Mouse (Mus musculus) kidney, adult 2 months (tissue): ENCODE results near the gene Slc9a9. TPM values are rescaled to one million over a fixed set of nuclear protein-coding genes. Genes with fewer than 3 reads are reported as not detected.

Experiments used
- DNase-seq: peaks from one replicate; pipeline ENCODE4 v3.0.0; 2021
- H3K27ac ChIP-seq: fragments of 200-500 bp; 2 replicates; pipeline ENCODE4 v1.5.1; 2012; ENCODE audit warnings: low read depth, low read length, control low read depth, inconsistent platforms; ENCODE audit not compliant: insufficient read depth
- H3K27me3 ChIP-seq: fragments of 200-500 bp; replicated peaks from 2 replicates; pipeline ENCODE4 v1.6.1; 2012; ENCODE audit warnings: mild to moderate bottlenecking, moderate library complexity, low read length, inconsistent platforms; ENCODE audit not compliant: control insufficient read depth, insufficient read depth
- H3K36me3 ChIP-seq: fragments of 200-500 bp; 2 replicates; pipeline ENCODE4 v1.6.1; 2012; ENCODE audit warnings: mild to moderate bottlenecking, moderate library complexity, low read length, inconsistent platforms; ENCODE audit not compliant: control insufficient read depth, insufficient read depth
- H3K4me1 ChIP-seq: fragments of 200-500 bp; 2 replicates; pipeline ENCODE4 v1.6.1; 2011; ENCODE audit warnings: low read length; ENCODE audit not compliant: control insufficient read depth, insufficient read depth
- H3K4me3 ChIP-seq: fragments of 200-500 bp; 2 replicates; pipeline ENCODE4 v1.5.1; 2011; ENCODE audit warnings: mild to moderate bottlenecking, low read depth, low read length, control low read depth; ENCODE audit not compliant: insufficient read depth
- CTCF ChIP-seq: fragments of 200-500 bp; conservative IDR thresholded peaks from 2 replicates; pipeline ENCODE4 v1.5.1; 2011; ENCODE audit warnings: low read depth, mild to moderate bottlenecking, control low read depth, low read length, moderate library complexity, mixed read lengths; ENCODE audit not compliant: insufficient read depth, insufficient read length
- POLR2A ChIP-seq: fragments of 200-500 bp; IDR thresholded peaks from one replicate; pipeline ENCODE4 v1.6.1; 2011; ENCODE audit warnings: low read depth, low read length, control low read depth
- WGBS: fragments of 180-500 bp; shearing (Covaris S2); methylation state at CpG from one replicate; pipeline ENCODE4 v1.1.7; 2018; 5-methylcytosine and 5-hydroxymethylcytosine counted together
- polyA plus RNA-seq: library from polyadenylated mRNA; depleted of rRNA; stranded (reverse); fragments of >200 nt; gene quantifications from 2 replicates; pipeline ENCODE4 v1.2.3, GENCODE M21; 2012

The Slc9a9 gene
- polyA plus RNA-seq, 1 experiment: 1.5 TPM

DNA sequence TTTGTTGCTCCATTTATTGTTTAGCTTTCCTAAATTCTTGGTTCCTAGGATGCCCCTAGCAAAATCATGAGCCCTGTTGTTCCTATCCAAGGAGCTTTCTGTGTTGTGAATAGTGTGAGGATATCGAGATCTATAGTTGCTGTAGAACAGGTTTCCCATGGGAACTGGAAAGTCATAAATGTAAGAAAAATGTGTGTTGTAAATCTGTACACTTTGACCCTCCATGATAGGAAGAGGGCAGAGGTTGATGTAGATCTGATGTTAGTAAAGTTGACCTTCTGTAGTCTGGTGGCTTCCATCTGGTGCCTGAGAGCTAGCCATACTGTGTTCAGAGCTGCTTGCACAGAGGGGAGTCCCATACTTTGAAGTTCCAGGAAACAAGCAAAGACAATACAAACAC, 151.6 kb downstream of the Slc9a9 start:
- 59% methylated on average over 1 of the region's 1 CpGs for WGBS
- Histone ChIP-seq H3K36me3 (no peaks in the 10 kb centered on the region), H3K27me3 (no peaks in the 10 kb centered on the region), H3K27ac (no peak overlapping the region), H3K4me3 (no peak overlapping the region), H3K4me1 (no peaks in the 10 kb centered on the region)
- TF ChIP-seq POLR2A (no peak), CTCF (no peak)
- DNase-seq: no peak

DNA sequence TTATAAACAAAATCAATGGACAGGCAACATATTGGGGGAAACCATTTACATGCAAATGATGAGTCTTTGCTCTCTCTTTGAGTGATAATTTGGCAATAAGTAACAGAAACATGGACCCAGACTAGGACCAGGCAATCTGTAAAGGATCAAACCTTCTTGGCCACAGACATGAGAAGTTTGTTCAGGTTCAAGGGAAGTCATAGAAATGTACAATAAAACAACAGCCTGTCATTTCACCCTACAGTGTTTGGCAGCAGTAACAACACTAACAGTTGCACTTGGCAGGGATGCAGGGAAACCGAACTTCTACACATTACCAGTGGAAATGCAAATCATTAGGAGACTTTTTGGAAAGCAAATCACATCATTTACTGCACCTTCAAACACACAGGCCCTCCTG, 164.1 kb downstream of the Slc9a9 start:
- H3K36me3 ChIP-seq: no peaks in the 10 kb centered on the region
- no peak overlapping the region for H3K27ac ChIP-seq
- no peak overlapping the region for H3K4me3 ChIP-seq
- TF ChIP-seq CTCF (no peak), POLR2A (no peak)
- DNase-seq: no peak
- no peaks in the 10 kb centered on the region for H3K4me1 ChIP-seq
- no peaks in the 10 kb centered on the region for H3K27me3 ChIP-seq
- 68% methylated on average over 1 of the region's 1 CpGs for WGBS

DNA sequence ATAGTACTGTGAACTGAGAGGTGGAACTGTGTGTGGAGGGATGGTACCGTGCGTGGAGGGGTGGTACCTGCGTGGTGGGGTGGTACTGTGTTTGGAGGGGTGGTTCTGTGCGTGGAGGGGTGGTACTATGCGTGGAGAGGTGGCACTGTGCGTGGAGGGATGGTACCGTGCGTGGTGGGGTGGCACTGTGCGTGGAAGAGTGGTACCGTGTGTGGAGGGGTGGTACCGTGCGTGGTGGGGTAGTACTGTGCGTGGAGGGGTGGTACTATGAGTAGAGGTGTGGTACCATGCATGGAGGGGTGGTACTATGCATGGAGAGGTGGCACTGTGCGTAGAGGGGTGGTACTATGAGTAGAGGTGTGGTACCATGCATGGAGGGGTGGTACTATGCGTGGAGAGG, 167.7 kb downstream of the Slc9a9 start:
- no peak for TF ChIP-seq CTCF
- TF ChIP-seq POLR2A: no peak
- Histone ChIP-seq H3K27ac (no peak overlapping the region), H3K4me1 (no peaks in the 10 kb centered on the region), H3K27me3 (no peaks in the 10 kb centered on the region; the same call in 1 of the 2 replicates), H3K36me3 (no peaks in the 10 kb centered on the region), H3K4me3 (no peak overlapping the region)
- 93% methylated on average over 15 of the region's 15 CpGs for WGBS
- no peak for DNase-seq

DNA sequence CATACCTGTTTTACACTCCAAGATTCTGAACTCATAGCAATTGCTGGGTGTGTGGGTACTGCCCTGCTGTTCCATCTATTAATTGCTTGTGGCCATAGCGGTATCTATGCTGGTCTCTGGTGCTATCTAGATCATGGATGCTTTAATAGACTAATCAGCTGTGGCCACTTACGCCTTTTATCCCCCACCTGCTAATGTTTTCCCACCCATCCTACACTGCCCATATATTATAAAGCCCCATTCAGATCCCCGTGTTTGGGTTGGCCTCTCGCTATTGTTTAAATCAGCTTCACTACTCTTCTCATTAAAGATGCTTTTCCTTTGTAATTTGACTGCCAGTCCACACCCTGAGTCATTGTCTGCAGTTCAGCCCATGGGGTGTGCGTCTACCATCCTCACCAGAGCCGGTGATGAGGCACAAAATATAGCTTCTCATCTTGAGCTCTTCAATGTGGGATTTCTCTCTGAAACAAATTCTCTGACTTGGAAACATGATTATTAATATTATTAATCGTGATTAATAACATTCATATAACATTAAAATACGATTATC, 168.8 kb downstream of the Slc9a9 start:
- Histone ChIP-seq H3K4me1 (no peaks in the 10 kb centered on the region), H3K4me3 (no peak overlapping the region), H3K27ac (no peak overlapping the region), H3K27me3 (no peaks in the 10 kb centered on the region; the same call in 1 of the 2 replicates), H3K36me3 (no peaks in the 10 kb centered on the region)
- WGBS: 78% methylated on average over 8 of the region's 8 CpGs
- no peak for DNase-seq
- TF ChIP-seq POLR2A (no peak), CTCF (no peak)

DNA sequence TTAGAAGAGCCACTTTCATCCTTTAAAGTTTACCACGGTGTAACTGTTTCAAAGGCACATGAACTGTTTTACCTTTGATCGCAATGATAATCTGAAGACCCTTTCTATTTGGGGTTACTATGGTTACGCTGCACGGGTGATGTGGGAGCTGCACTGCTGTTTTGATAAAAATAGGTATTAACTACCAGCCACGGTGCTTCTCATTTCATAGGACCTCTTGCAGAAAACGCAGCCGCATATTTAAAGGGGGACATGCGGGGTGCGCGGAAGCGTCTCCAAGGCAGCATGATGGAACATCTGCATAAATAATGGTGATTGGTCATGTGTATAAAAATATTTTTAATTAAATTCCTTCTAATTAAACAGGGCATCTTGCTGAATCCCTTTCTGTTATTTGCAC, 169.5 kb downstream of the Slc9a9 start:
- Histone ChIP-seq H3K36me3 (no peaks in the 10 kb centered on the region), H3K4me3 (no peak overlapping the region), H3K27me3 (no peaks in the 10 kb centered on the region; the same call in 1 of the 2 replicates), H3K4me1 (no peaks in the 10 kb centered on the region), H3K27ac (no peak overlapping the region)
- TF ChIP-seq CTCF (no peak), POLR2A (no peak)
- WGBS: 83% methylated on average over 11 of the region's 11 CpGs
- no peak for DNase-seq

DNA sequence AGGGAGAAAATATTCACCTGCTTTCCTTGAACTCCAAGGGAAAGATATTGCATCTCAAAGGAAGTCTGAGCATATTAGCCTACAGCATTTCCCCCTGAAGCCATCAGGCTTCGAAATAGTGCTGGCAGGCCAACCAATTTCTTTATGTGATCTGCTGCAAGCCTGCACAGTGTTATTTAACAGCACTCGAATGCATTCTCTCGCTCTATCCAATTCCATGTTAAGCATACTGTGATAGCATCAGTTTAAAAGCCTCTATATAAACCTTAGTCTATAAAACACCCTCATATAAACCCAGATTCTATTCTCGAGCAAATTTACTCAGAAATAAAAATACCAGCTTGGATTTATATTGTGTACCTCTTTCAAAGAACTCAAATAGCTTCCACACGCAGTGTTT, 170.7 kb downstream of the Slc9a9 start:
- 79% methylated on average over 5 of the region's 5 CpGs for WGBS
- no peak for TF ChIP-seq CTCF
- TF ChIP-seq POLR2A: no peak
- no peak overlapping the region for H3K4me3 ChIP-seq
- H3K27me3 ChIP-seq: no peaks in the 10 kb centered on the region; the same call in 1 of the 2 replicates
- no peaks in the 10 kb centered on the region for H3K36me3 ChIP-seq
- H3K27ac ChIP-seq: no peak overlapping the region
- no peak for DNase-seq
- H3K4me1 ChIP-seq: no peaks in the 10 kb centered on the region

DNA sequence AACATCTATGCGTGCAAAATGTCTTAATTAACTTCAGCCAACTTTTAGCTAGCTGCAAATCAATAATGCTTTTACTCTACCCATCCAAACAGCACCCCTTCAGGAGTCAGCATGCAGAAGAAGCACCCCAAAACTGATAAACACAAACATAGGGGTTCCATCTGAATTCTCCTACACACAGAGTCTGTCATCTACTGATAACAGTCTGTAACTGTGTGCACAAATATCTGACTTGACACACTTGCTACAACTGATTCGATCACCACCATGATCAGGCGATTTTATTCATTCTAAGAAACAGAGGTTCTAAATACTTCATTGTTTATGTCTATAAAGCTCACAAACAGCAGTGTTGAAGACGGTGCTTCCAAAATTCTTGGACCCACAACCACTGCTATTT, 171.3 kb downstream of the Slc9a9 start:
- 92% methylated on average over 4 of the region's 4 CpGs for WGBS
- TF ChIP-seq POLR2A (no peak), CTCF (no peak)
- no peaks in the 10 kb centered on the region for H3K36me3 ChIP-seq
- H3K4me3 ChIP-seq: no peak overlapping the region
- H3K27me3 ChIP-seq: no peaks in the 10 kb centered on the region; the same call in 1 of the 2 replicates
- H3K4me1 ChIP-seq: no peaks in the 10 kb centered on the region
- H3K27ac ChIP-seq: no peak overlapping the region
- DNase-seq: no peak
